Mouse (Mus musculus) adrenal gland, adult 2 months (tissue): ENCODE measurements around the gene Foxn3. TPM values are rescaled to one million over a fixed set of nuclear protein-coding genes. Genes with fewer than 3 reads are reported as not detected.

Source experiments
- DNase-seq: peaks from one replicate; pipeline ENCODE4 v3.0.0; 2021
- polyA plus RNA-seq: library from polyadenylated mRNA; depleted of rRNA; stranded (reverse); fragments of >200 nt; gene quantifications from 2 replicates; pipeline ENCODE4 v1.2.3, GENCODE M21; 2012
- total RNA-seq, 2 experiments: library from RNA; stranded (reverse); gene quantifications; 2 replicates each; pipeline ENCODE4 v1.2.3; 2021

The Foxn3 gene
- total and polyA plus RNA-seq, 3 experiments, result 27.6 to 62.1 (median 60.7) TPM

- no peak for DNase-seq
These were observed 36.7 kb downstream of the Foxn3 start for GRCm38 (mm10) chr12:99526571-99527140.

- DNase-seq, result no peak
These were observed 40.5 kb downstream of the Foxn3 start for GRCm38 (mm10) chr12:99522882-99523281.

GRCm38 (mm10) chr12:99519862-99520261 is 43.5 kb downstream of the Foxn3 start:
- no peak for DNase-seq

- peak; percentile 53 for DNase-seq
These were observed 44.2 kb downstream of the Foxn3 start for GRCm38 (mm10) chr12:99519191-99519614.

GRCm38 (mm10) chr12:99518640-99519039 is 44.7 kb downstream of the Foxn3 start:
- no peak for DNase-seq

- DNase-seq, result no peak
These were observed 45.3 kb downstream of the Foxn3 start for GRCm38 (mm10) chr12:99518126-99518525.

GRCm38 (mm10) chr12:99517296-99517695 is 46.1 kb downstream of the Foxn3 start:
- DNase-seq, result no peak

- DNase-seq, result no peak
These were observed 47.9 kb downstream of the Foxn3 start for GRCm38 (mm10) chr12:99515481-99515880.

- DNase-seq, result no peak
These were observed 51.7 kb downstream of the Foxn3 start for GRCm38 (mm10) chr12:99511644-99512043.

GRCm38 (mm10) chr12:99510759-99511158 is 52.6 kb downstream of the Foxn3 start:
- DNase-seq, result no peak

GRCm38 (mm10) chr12:99502225-99502624 is 61.2 kb downstream of the Foxn3 start:
- no peak for DNase-seq

GRCm38 (mm10) chr12:99498978-99499694 is 64.2 kb downstream of the Foxn3 start:
- no peak for DNase-seq

- DNase-seq, result no peak
These were observed 65.0 kb downstream of the Foxn3 start for GRCm38 (mm10) chr12:99498189-99498977.

- DNase-seq, result no peak
These were observed 66.4 kb downstream of the Foxn3 start for GRCm38 (mm10) chr12:99496945-99497344.

- no peak for DNase-seq
These were observed 73.2 kb downstream of the Foxn3 start for GRCm38 (mm10) chr12:99490216-99490615.

- no peak for DNase-seq
These were observed 74.3 kb downstream of the Foxn3 start for GRCm38 (mm10) chr12:99489001-99489592.

- no peak for DNase-seq
These were observed 83.0 kb downstream of the Foxn3 start for GRCm38 (mm10) chr12:99480372-99480771.

- DNase-seq, result no peak
These were observed 89.2 kb downstream of the Foxn3 start for GRCm38 (mm10) chr12:99474176-99474575.

- peak; percentile 55 for DNase-seq
These were observed 89.8 kb downstream of the Foxn3 start for GRCm38 (mm10) chr12:99473406-99474133.

GRCm38 (mm10) chr12:99471431-99471830 is 92.0 kb downstream of the Foxn3 start:
- no peak for DNase-seq

- DNase-seq, result no peak
These were observed 95.5 kb downstream of the Foxn3 start for GRCm38 (mm10) chr12:99467884-99468311.
